Mouse (Mus musculus) megakaryocyte, adult 5-6 weeks (primary cell): ENCODE measurements around the gene Npw. TPM values are rescaled to one million over a fixed set of nuclear protein-coding genes. Genes with fewer than 3 reads are reported as not detected.

Experiments used
- total RNA-seq, 2 experiments: library from RNA; stranded (forward) in 1 of 2; stranded (reverse) in 1 of 2; fragments of 153-499, 151-499 nt in 1 of 2; fragments of 221-1000, 200-1000 nt in 1 of 2; gene quantifications; 2 replicates each; pipeline versions ENCODE4 v1.2.3 to v1.2.4; 2015 to 2017

The Npw gene
- total RNA-seq, 2 experiments from 2014 or later = not detected

Other genes starting within 250 kb of the Npw start
Only the 30 nearest of the 34 such genes appear.
- 26.0 and 30.6 TPM in 2 replicates for gene Eci1, start 231.8 kb downstream of the Npw start, total RNA-seq (2015)
- 10.2 and 19.1 TPM in 2 replicates for gene Eci1, start 231.8 kb downstream of the Npw start, total RNA-seq (2017)
- 2.6 and 4.7 TPM in 2 replicates for gene Dnase1l2, start 215.4 kb downstream of the Npw start, total RNA-seq (2015)
- gene Dnase1l2, start 215.4 kb downstream of the Npw start, total RNA-seq (2017) = 1.4 and 1.7 TPM in 2 replicates
- 20.7 and 27.5 TPM in 2 replicates for gene E4f1, start 188.1 kb downstream of the Npw start, total RNA-seq (2015)
- 14.2 and 14.5 TPM in 2 replicates for gene E4f1, start 188.1 kb downstream of the Npw start, total RNA-seq (2017)
- 20.7 and 25.5 TPM in 2 replicates for gene Pgp, start 188.1 kb downstream of the Npw start, total RNA-seq (2015)
- gene Pgp, start 188.1 kb downstream of the Npw start, total RNA-seq (2017) = 14.5 and 14.6 TPM in 2 replicates
- gene Bricd5, start 184.6 kb downstream of the Npw start, total RNA-seq (2015) = 0.75 TPM in 1 of 2 replicates, not detected in the other
- 0.26 TPM in 1 of 2 replicates, not detected in the other for gene Bricd5, start 184.6 kb downstream of the Npw start, total RNA-seq (2017)
- gene Mlst8, start 179.4 kb downstream of the Npw start, total RNA-seq (2015) = 12.5 and 14.6 TPM in 2 replicates
- 42.3 and 43.2 TPM in 2 replicates for gene Mlst8, start 179.4 kb downstream of the Npw start, total RNA-seq (2017)
- gene Caskin1, start 169.9 kb downstream of the Npw start, total RNA-seq (2015) = not detected in 2 replicates
- gene Caskin1, start 169.9 kb downstream of the Npw start, total RNA-seq (2017) = not detected in 2 replicates
- 46.4 and 48.1 TPM in 2 replicates for gene Traf7, start 130.5 kb downstream of the Npw start, total RNA-seq (2015)
- 81.3 and 82.8 TPM in 2 replicates for gene Traf7, start 130.5 kb downstream of the Npw start, total RNA-seq (2017)
- 0.42 and 0.57 TPM in 2 replicates for gene Rab26, start 124.2 kb downstream of the Npw start, total RNA-seq (2015)
- gene Rab26, start 124.2 kb downstream of the Npw start, total RNA-seq (2017) = 0.95 and 1.1 TPM in 2 replicates
- 7.8 and 10.8 TPM in 2 replicates for gene Pkd1, start 108.6 kb downstream of the Npw start, total RNA-seq (2015)
- gene Pkd1, start 108.6 kb downstream of the Npw start, total RNA-seq (2017) = 13.1 and 19.9 TPM in 2 replicates
- 60.9 and 78.2 TPM in 2 replicates for gene Tsc2, start 25.8 kb downstream of the Npw start, total RNA-seq (2015)
- 25.5 and 32.4 TPM in 2 replicates for gene Tsc2, start 25.8 kb downstream of the Npw start, total RNA-seq (2017)
- 0.50 and 2.1 TPM in 2 replicates for gene Nthl1, start 25.8 kb downstream of the Npw start, total RNA-seq (2015)
- 3.4 and 4.7 TPM in 2 replicates for gene Nthl1, start 25.8 kb downstream of the Npw start, total RNA-seq (2017)
- gene Slc9a3r2, start 8.1 kb downstream of the Npw start, total RNA-seq (2015) = 0.30 and 1.4 TPM in 2 replicates
- gene Slc9a3r2, start 8.1 kb downstream of the Npw start, total RNA-seq (2017) = 1.1 and 1.5 TPM in 2 replicates
- 18.1 and 19.2 TPM in 2 replicates for gene Zfp598, start 11.2 kb upstream of the Npw start, total RNA-seq (2015)
- gene Zfp598, start 11.2 kb upstream of the Npw start, total RNA-seq (2017) = 12.7 and 17.8 TPM in 2 replicates
- gene Syngr3, start 31.5 kb upstream of the Npw start, total RNA-seq (2015) = not detected in 2 replicates
- not detected in 2 replicates for gene Syngr3, start 31.5 kb upstream of the Npw start, total RNA-seq (2017)
- gene Gfer, start 37.7 kb upstream of the Npw start, total RNA-seq (2015) = 18.1 and 21.8 TPM in 2 replicates
- gene Gfer, start 37.7 kb upstream of the Npw start, total RNA-seq (2017) = 31.6 and 36.2 TPM in 2 replicates
- gene Noxo1, start 37.8 kb upstream of the Npw start, total RNA-seq (2015) = 1.5 and 1.7 TPM in 2 replicates
- gene Noxo1, start 37.8 kb upstream of the Npw start, total RNA-seq (2017) = 0.62 and 1.9 TPM in 2 replicates
- 9.1 and 10.3 TPM in 2 replicates for gene Tbl3, start 49.2 kb upstream of the Npw start, total RNA-seq (2015)
- gene Tbl3, start 49.2 kb upstream of the Npw start, total RNA-seq (2017) = 15.6 and 21.3 TPM in 2 replicates
- gene Rnf151, start 59.6 kb upstream of the Npw start, total RNA-seq (2015) = not detected in 2 replicates
- gene Rnf151, start 59.6 kb upstream of the Npw start, total RNA-seq (2017) = not detected in 2 replicates
- gene Rps2, start 59.7 kb upstream of the Npw start, total RNA-seq (2015) = 2,172 and 2,303 TPM in 2 replicates
- gene Rps2, start 59.7 kb upstream of the Npw start, total RNA-seq (2017) = 591 and 664 TPM in 2 replicates
- 186 and 217 TPM in 2 replicates for gene Ndufb10, start 66.0 kb upstream of the Npw start, total RNA-seq (2015)
- gene Ndufb10, start 66.0 kb upstream of the Npw start, total RNA-seq (2017) = 251 and 266 TPM in 2 replicates
- gene Rpl3l, start 69.4 kb upstream of the Npw start, total RNA-seq (2015) = 0.45 and 0.52 TPM in 2 replicates
- 0.15 and 1.5 TPM in 2 replicates for gene Rpl3l, start 69.4 kb upstream of the Npw start, total RNA-seq (2017)
- 1,003 and 1,039 TPM in 2 replicates for gene Msrb1, start 78.2 kb upstream of the Npw start, total RNA-seq (2015)
- 540 and 544 TPM in 2 replicates for gene Msrb1, start 78.2 kb upstream of the Npw start, total RNA-seq (2017)
- gene Hs3st6, start 94.5 kb upstream of the Npw start, total RNA-seq (2015) = not detected in 2 replicates
- not detected in 2 replicates for gene Hs3st6, start 94.5 kb upstream of the Npw start, total RNA-seq (2017)
- gene Meiob, start 145.8 kb upstream of the Npw start, total RNA-seq (2015) = not detected in 2 replicates
- gene Meiob, start 145.8 kb upstream of the Npw start, total RNA-seq (2017) = 0.33 TPM in 1 of 2 replicates, not detected in the other
- gene Hagh, start 181.7 kb upstream of the Npw start, total RNA-seq (2015) = 29.5 and 46.1 TPM in 2 replicates
- 22.8 and 25.0 TPM in 2 replicates for gene Hagh, start 181.7 kb upstream of the Npw start, total RNA-seq (2017)
- 3.7 and 4.0 TPM in 2 replicates for gene Fahd1, start 191.9 kb upstream of the Npw start, total RNA-seq (2015)
- 8.4 and 13.0 TPM in 2 replicates for gene Fahd1, start 191.9 kb upstream of the Npw start, total RNA-seq (2017)
- gene Igfals, start 207.5 kb upstream of the Npw start, total RNA-seq (2015) = not detected in 2 replicates
- not detected in 2 replicates for gene Igfals, start 207.5 kb upstream of the Npw start, total RNA-seq (2017)
- 74.4 and 76.3 TPM in 2 replicates for gene Nubp2, start 227.9 kb upstream of the Npw start, total RNA-seq (2015)
- 39.8 and 43.2 TPM in 2 replicates for gene Nubp2, start 227.9 kb upstream of the Npw start, total RNA-seq (2017)
- 17.1 and 19.8 TPM in 2 replicates for gene Spsb3, start 228.2 kb upstream of the Npw start, total RNA-seq (2015)
- gene Spsb3, start 228.2 kb upstream of the Npw start, total RNA-seq (2017) = 11.1 and 11.9 TPM in 2 replicates